Mouse (Mus musculus): ENCODE results near the gene Fam98a. TPM values are rescaled to one million over a fixed set of nuclear protein-coding genes. Genes with fewer than 3 reads are reported as not detected.

Fam98a gene
- polyA plus RNA-seq, 1 experiment from 2014 or later, result 8.8 TPM

DNA sequence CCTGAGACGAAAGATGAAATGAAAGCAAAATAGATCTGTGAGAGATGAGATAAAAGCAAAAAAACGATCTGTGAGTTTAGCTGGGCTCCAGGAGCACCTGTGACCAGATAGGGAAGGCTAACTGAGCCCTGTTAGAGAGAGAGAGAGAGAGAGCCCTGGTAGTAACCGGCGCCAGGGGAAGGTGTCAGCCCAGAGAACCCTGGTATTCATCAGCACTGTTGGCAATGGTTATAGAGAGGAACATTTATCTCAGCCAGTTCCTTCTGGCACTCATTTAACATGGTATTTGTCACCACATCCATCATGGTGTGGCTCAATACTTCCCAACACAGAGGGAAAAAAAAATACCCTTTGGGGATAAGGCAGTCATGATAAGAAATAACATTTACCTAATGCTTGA, 35.2 kb downstream of the Fam98a start:
- ATAC-seq (replicated peaks; ENCODE audit: low FRiP score) (no peak), DNase-seq (ENCODE audit: low spot score) (no peak)
- H3K36me3 ChIP-seq (ENCODE audit: control insufficient read depth, insufficient read depth, low read length), result no peaks in the 10 kb centered on the region
- no peak overlapping the region for H3K4me2 ChIP-seq (ENCODE audit: low read depth, low read length, severe bottlenecking)
- H3K27ac ChIP-seq (ENCODE audit: low read depth, low read length), result no peak overlapping the region
- no peaks in the 10 kb centered on the region for H3K9me3 ChIP-seq (ENCODE audit: control insufficient read depth, low read length)
- no peaks in the 10 kb centered on the region for H3K27me3 ChIP-seq (ENCODE audit: control insufficient read depth, insufficient read depth, low read length)
- 0 out of 2 replicates have a peak, but pooled peaks cover 2% of the 10 kb centered on the region for H3K4me1 ChIP-seq (replicated peaks; ENCODE audit: control insufficient read depth, insufficient read depth, low read length)
- no peak overlapping the region for H3K9ac ChIP-seq (ENCODE audit: low read length)
- no peak overlapping the region for H3K4me3 ChIP-seq (ENCODE audit: low read depth, low read length)
- 82% methylated on average over 4 of the region's 4 CpGs for WGBS

DNA sequence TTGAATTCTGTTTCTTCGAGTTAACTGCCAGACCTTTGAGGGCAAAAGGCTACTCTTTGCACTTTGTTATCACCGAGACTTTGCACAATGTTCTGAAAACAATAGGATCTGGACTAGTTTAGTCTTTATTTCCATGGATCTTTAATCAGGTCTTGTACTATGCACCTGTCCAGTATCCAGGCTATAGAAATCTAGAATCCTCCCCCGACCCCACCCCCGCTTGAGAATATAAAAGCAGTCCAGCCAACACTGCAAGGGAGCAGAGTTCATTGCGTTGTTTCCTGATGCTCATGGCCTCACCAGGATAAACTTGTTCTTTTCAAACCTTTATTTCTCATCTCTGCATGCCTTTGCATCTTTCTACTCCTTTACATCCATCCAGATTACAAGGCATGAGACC, 42.5 kb downstream of the Fam98a start:
- no peak overlapping the region for H3K4me3 ChIP-seq (ENCODE audit: low read depth, low read length)
- no peak overlapping the region for H3K4me2 ChIP-seq (ENCODE audit: low read depth, low read length, severe bottlenecking)
- no peak overlapping the region for H3K27ac ChIP-seq (ENCODE audit: low read depth, low read length)
- H3K9ac ChIP-seq (ENCODE audit: low read length), result no peak overlapping the region
- H3K36me3 ChIP-seq (ENCODE audit: control insufficient read depth, insufficient read depth, low read length), result no peaks in the 10 kb centered on the region
- H3K4me1 ChIP-seq (replicated peaks; ENCODE audit: control insufficient read depth, insufficient read depth, low read length), result no peaks in the 10 kb centered on the region
- no peaks in the 10 kb centered on the region for H3K27me3 ChIP-seq (ENCODE audit: control insufficient read depth, insufficient read depth, low read length)
- ATAC-seq (replicated peaks; ENCODE audit: low FRiP score) (no peak), DNase-seq (ENCODE audit: low spot score) (no peak)
- WGBS, result 87% methylated on average over 5 of the region's 5 CpGs
- no peaks in the 10 kb centered on the region for H3K9me3 ChIP-seq (ENCODE audit: control insufficient read depth, low read length)

DNA sequence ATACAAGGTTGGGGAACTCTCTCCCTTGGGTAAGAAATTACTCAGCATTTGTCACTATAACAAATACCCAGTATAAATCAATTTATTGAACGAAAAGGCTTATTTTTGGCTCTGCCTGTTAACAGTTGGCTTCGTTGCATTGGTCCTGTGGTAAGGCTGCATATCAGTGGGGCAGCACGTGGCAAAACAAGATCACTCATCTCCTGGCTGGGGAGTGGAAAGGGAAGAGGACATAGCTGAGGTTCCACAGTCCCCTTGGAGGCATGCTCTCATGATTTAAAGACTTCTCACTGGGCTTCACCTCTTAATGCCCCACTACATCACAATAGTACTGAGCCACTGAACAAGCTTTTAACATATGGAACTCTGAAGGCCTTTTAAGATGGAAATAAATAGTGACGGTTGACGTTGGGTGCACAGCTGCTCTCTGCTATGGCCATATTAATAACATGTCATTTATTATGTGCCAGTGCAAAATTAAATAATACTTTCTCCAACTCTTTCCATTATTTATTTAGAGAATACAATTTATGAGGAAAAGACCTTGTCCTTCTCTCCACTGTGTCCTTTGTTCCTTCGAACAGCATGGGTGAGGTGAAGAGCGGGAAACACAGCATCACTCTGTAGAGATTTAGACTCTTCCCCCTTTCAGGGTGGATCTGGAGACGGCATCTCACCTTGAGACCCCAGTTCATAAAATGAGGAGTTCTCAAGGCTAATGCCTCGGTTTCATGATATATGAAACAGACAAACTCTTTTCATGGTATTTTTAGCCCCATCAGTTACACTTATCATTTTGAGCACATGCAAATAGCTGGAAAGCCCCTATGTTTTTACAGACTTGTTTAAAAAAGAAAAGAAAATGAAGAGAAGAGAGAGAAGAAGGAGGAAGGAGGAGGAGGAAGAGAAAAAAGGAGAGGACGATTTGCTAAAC, 44.8 kb downstream of the Fam98a start:
- WGBS, result 88% methylated on average over 10 of the region's 10 CpGs
- ATAC-seq (replicated peaks; ENCODE audit: low FRiP score) (no peak), DNase-seq (ENCODE audit: low spot score) (no peak)
- Histone ChIP-seq H3K36me3 (ENCODE audit: control insufficient read depth, insufficient read depth, low read length) (no peaks in the 10 kb centered on the region), H3K4me1 (replicated peaks; ENCODE audit: control insufficient read depth, insufficient read depth, low read length) (no peaks in the 10 kb centered on the region), H3K9ac (ENCODE audit: low read length) (no peak overlapping the region), H3K27me3 (ENCODE audit: control insufficient read depth, insufficient read depth, low read length) (no peaks in the 10 kb centered on the region), H3K4me3 (ENCODE audit: low read depth, low read length) (no peak overlapping the region), H3K4me2 (ENCODE audit: low read depth, low read length, severe bottlenecking) (no peak overlapping the region), H3K27ac (ENCODE audit: low read depth, low read length) (no peak overlapping the region), H3K9me3 (ENCODE audit: control insufficient read depth, low read length) (no peaks in the 10 kb centered on the region)

DNA sequence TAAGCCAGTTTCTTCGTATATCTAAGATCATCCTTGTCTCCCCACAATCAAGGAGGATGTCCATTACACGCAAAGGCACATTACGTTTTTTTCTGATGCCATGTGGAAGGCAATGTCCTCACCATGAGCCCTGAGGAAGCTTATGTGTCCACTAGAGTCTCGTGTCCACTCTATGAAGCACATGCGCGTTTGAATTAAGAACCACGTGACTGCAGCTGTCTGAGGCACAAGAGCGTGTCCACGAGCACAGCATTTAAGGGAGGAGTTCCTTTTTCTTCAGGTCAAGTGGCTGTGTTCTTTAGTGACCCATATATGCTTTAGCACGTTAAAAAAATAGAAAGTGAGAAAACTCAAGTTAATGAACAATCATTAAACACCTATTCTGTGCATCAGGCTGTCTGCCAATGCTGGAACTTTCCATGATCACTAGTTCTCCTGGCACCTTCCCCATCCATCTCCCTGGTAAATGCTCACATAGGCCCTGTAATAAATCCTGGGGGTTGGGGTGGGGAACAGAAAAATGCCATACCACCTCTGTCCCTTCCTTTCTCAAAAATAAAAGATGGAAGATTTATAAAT, 45.6 kb downstream of the Fam98a start:
- DNase-seq (ENCODE audit: low spot score), result no peak
- no peak overlapping the region for H3K4me3 ChIP-seq (ENCODE audit: low read depth, low read length)
- H3K4me2 ChIP-seq (ENCODE audit: low read depth, low read length, severe bottlenecking), result no peak overlapping the region
- no peak for ATAC-seq (replicated peaks; ENCODE audit: low FRiP score)
- H3K9me3 ChIP-seq (ENCODE audit: control insufficient read depth, low read length), result no peaks in the 10 kb centered on the region
- H3K36me3 ChIP-seq (ENCODE audit: control insufficient read depth, insufficient read depth, low read length), result no peaks in the 10 kb centered on the region
- H3K4me1 ChIP-seq (replicated peaks; ENCODE audit: control insufficient read depth, insufficient read depth, low read length), result no peaks in the 10 kb centered on the region
- 90% methylated on average over 10 of the region's 10 CpGs for WGBS
- H3K27me3 ChIP-seq (ENCODE audit: control insufficient read depth, insufficient read depth, low read length), result no peaks in the 10 kb centered on the region
- H3K9ac ChIP-seq (ENCODE audit: low read length), result no peak overlapping the region
- H3K27ac ChIP-seq (ENCODE audit: low read depth, low read length), result no peak overlapping the region

DNA sequence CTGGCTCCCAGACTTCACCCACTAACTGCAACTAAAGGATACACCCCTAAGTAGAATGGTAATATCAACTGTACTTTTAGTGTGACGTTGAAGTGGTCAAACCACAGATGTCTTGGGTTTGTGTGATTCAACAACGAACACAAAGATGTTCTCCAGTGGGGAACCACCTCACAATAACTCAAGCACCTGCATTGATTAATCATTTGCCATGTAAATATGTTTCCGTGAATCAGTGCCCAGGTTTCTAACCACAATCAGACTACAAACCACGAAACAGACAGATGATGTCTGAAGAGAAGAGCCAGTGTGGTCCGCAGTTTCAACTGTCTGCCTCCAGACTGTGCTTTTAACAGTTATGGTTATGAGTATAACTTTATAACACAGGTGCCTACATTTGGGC, 46.7 kb downstream of the Fam98a start:
- no peaks in the 10 kb centered on the region for H3K36me3 ChIP-seq (ENCODE audit: control insufficient read depth, insufficient read depth, low read length)
- no peaks in the 10 kb centered on the region for H3K27me3 ChIP-seq (ENCODE audit: control insufficient read depth, insufficient read depth, low read length)
- no peak overlapping the region for H3K4me2 ChIP-seq (ENCODE audit: low read depth, low read length, severe bottlenecking)
- DNase-seq (ENCODE audit: low spot score) (no peak), ATAC-seq (replicated peaks; ENCODE audit: low FRiP score) (no peak)
- H3K4me1 ChIP-seq (replicated peaks; ENCODE audit: control insufficient read depth, insufficient read depth, low read length), result no peaks in the 10 kb centered on the region
- WGBS, result 91% methylated on average over 5 of the region's 5 CpGs
- no peak overlapping the region for H3K4me3 ChIP-seq (ENCODE audit: low read depth, low read length)
- H3K9me3 ChIP-seq (ENCODE audit: control insufficient read depth, low read length), result no peaks in the 10 kb centered on the region
- H3K9ac ChIP-seq (ENCODE audit: low read length), result no peak overlapping the region
- no peak overlapping the region for H3K27ac ChIP-seq (ENCODE audit: low read depth, low read length)

DNA sequence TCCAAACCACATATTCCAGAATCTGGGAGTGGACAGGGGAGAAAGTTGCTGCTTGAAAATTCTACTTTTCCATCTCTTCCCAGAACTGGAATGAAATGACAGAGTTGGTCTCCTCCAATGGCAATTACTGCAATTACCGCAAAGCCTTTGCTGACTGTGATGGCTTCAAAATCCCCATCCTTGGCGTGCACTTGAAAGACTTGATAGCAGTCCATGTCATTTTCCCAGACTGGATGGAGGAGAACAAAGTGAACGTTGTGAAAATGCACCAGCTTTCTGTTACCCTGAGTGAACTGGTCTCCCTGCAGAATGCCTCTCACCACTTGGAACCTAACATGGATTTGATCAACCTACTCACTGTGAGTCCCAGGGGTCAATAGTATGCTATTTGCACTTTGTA, 48.7 kb downstream of the Fam98a start:
- no peak for DNase-seq (ENCODE audit: low spot score)
- Histone ChIP-seq H3K9me3 (ENCODE audit: control insufficient read depth, low read length) (no peaks in the 10 kb centered on the region), H3K36me3 (ENCODE audit: control insufficient read depth, insufficient read depth, low read length) (no peaks in the 10 kb centered on the region), H3K4me1 (replicated peaks; ENCODE audit: control insufficient read depth, insufficient read depth, low read length) (no peaks in the 10 kb centered on the region), H3K4me3 (ENCODE audit: low read depth, low read length) (no peak overlapping the region), H3K9ac (ENCODE audit: low read length) (no peak overlapping the region), H3K27ac (ENCODE audit: low read depth, low read length) (no peak overlapping the region), H3K4me2 (ENCODE audit: low read depth, low read length, severe bottlenecking) (no peak overlapping the region), H3K27me3 (ENCODE audit: control insufficient read depth, insufficient read depth, low read length) (no peaks in the 10 kb centered on the region)
- ATAC-seq (replicated peaks; ENCODE audit: low FRiP score), result no peak
- 91% methylated on average over 3 of the region's 3 CpGs for WGBS

DNA sequence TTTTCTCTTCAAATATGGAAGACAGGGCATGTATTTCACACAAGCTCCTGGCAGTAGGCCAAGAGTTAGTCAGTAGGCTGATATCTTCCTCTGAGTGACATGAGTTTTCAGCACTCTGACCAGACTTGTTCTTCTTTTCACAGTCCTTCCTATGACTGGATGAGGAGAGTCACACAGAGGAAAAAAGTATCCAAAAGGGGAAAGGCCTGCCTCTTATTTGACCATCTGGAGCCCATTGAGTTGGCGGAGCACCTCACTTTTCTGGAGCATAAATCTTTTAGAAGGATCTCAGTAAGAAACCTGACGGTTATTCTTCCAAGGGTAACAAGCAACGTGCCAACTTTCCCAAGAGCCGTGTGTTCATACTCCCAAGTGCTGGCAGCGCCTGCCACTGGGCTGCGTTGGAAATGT, 53.5 kb downstream of the Fam98a start:
- no peak for ATAC-seq (replicated peaks; ENCODE audit: low FRiP score)

DNA sequence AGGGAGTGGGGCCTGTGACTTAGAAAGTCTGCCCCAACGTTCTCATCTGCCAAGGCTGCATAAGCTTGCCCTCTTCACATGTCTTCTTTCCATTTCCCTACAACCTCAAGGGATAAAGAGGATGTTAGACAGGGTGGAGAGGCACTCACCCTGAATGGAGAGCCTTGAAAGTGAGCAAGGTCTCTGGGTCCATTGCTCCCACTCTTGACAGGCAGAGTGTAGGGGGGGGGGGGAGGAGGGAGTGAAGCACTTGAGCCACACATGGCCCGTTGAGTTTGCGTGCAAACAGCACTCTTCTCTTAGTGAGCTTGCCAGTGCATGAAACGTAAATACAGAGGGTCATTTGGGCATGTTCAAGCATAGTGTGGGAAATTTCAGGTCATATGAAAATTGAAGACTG, 56.5 kb downstream of the Fam98a start:
- no peaks in the 10 kb centered on the region for H3K4me1 ChIP-seq (replicated peaks; ENCODE audit: control insufficient read depth, insufficient read depth, low read length)
- no peak for ATAC-seq (replicated peaks; ENCODE audit: low FRiP score)
- 73% methylated on average over 4 of the region's 4 CpGs for WGBS
- H3K4me3 ChIP-seq (ENCODE audit: low read depth, low read length), result no peak overlapping the region
- H3K27ac ChIP-seq (ENCODE audit: low read depth, low read length), result no peak overlapping the region
- no peak for DNase-seq (ENCODE audit: low spot score)
- H3K9ac ChIP-seq (ENCODE audit: low read length), result no peak overlapping the region
- no peaks in the 10 kb centered on the region for H3K9me3 ChIP-seq (ENCODE audit: control insufficient read depth, low read length)
- H3K4me2 ChIP-seq (ENCODE audit: low read depth, low read length, severe bottlenecking), result no peak overlapping the region
- no peaks in the 10 kb centered on the region for H3K27me3 ChIP-seq (ENCODE audit: control insufficient read depth, insufficient read depth, low read length)
- no peaks in the 10 kb centered on the region for H3K36me3 ChIP-seq (ENCODE audit: control insufficient read depth, insufficient read depth, low read length)

More for the DNA sequence above, 53.5 kb downstream of the Fam98a start:
- Histone ChIP-seq H3K4me2 (ENCODE audit: low read depth, low read length, severe bottlenecking) (no peak overlapping the region), H3K9me3 (ENCODE audit: control insufficient read depth, low read length) (no peaks in the 10 kb centered on the region), H3K4me1 (replicated peaks; ENCODE audit: control insufficient read depth, insufficient read depth, low read length) (no peaks in the 10 kb centered on the region), H3K27me3 (ENCODE audit: control insufficient read depth, insufficient read depth, low read length) (no peaks in the 10 kb centered on the region), H3K27ac (ENCODE audit: low read depth, low read length) (no peak overlapping the region), H3K36me3 (ENCODE audit: control insufficient read depth, insufficient read depth, low read length) (no peaks in the 10 kb centered on the region), H3K9ac (ENCODE audit: low read length) (no peak overlapping the region), H3K4me3 (ENCODE audit: low read depth, low read length) (no peak overlapping the region)
- DNase-seq (ENCODE audit: low spot score), result no peak
- 89% methylated on average over 6 of the region's 6 CpGs for WGBS

Data from forebrain, embryonic 11.5 days (tissue).